Mouse (Mus musculus): ENCODE data around the gene Cyth2. TPM values are rescaled to one million over a fixed set of nuclear protein-coding genes. Genes with fewer than 3 reads are reported as not detected.

The Cyth2 gene
- polyA plus RNA-seq, 1 experiment from 2014 or later: 66.2 TPM

DNA sequence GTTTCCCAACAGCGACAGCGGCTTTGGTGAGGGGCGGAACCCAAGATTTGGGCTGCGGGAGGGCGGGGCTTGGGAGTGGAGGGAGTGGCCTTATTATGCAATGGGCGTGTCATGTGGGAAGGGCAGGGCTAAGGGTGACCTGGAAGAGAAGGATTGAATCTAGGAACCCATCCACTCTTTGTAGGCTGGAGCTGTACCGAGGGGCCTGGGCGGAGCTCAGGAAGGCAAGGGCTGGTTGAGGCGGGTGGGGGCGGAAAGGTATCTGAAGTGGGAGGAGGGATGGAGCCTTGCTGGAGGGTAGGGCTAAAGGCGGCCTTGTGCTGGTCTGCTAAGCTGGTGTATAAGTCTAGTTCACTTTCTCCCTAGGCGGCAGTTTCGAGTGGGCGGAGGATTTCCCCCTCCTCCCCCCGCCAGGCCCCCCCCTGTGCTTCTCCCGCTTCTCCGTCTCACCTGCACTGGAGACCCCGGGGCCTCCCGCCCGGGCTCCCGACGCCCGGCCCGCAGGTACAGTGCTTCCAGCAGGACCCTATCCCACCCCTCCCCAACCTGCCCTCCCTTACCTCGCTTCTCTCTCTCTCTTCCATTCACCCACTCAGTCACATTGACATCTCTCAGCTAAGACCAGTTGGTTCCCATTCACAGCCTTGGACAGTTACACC lies 13.7 kb downstream of the Cyth2 start:
- H3K36me3 ChIP-seq (ENCODE audit: inconsistent target): no peaks in the 10 kb centered on the region
- H3K79me2 ChIP-seq (ENCODE audit: inconsistent target): no peaks in the 10 kb centered on the region
- H3K27ac ChIP-seq: no peak overlapping the region
- WGBS (ENCODE audit: missing documents): under 1% methylated on average over 25 of the region's 25 CpGs
- peak overlapping the region; percentile 23 for H3K4me3 ChIP-seq (ENCODE audit: inconsistent target)

- H3K79me2 ChIP-seq (ENCODE audit: inconsistent target): no peaks in the 10 kb centered on the region
- no peak overlapping the region for H3K4me3 ChIP-seq (ENCODE audit: inconsistent target)
- no peaks in the 10 kb centered on the region for H3K36me3 ChIP-seq (ENCODE audit: inconsistent target)
- 42% methylated on average over 7 of the region's 7 CpGs for WGBS (ENCODE audit: missing documents)
- no peak overlapping the region for H3K27ac ChIP-seq
Measured at GRCm38 (mm10) chr7:45800001-45800400, 14.4 kb downstream of the Cyth2 start.

GRCm38 (mm10) chr7:45798931-45799330 lies 15.4 kb downstream of the Cyth2 start:
- Histone ChIP-seq H3K4me3 (ENCODE audit: inconsistent target) (no peak overlapping the region), H3K79me2 (ENCODE audit: inconsistent target) (no peaks in the 10 kb centered on the region)
- 74% methylated on average over 7 of the region's 7 CpGs for WGBS (ENCODE audit: missing documents)

DNA sequence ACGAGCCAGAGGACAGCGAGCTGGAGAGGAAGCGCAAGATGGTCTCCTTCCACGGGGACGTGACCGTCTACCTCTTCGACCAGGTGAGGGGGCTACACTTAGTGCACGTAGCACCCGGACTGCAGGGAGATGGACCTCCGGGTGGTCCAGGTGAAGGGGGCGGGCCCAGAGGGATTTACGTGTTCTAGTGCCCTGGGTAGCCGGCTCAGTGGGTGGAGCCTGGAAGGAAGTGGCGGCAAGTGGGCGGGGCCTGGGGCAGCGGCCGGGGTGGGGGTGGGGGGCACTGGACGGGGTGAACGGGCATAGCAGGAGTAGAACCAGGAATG lies 15.9 kb downstream of the Cyth2 start:
- no peaks in the 10 kb centered on the region for H3K36me3 ChIP-seq (ENCODE audit: inconsistent target)

More at GRCm38 (mm10) chr7:45798931-45799330, 15.4 kb downstream of the Cyth2 start:
- Histone ChIP-seq H3K27ac (no peak overlapping the region), H3K36me3 (ENCODE audit: inconsistent target) (no peaks in the 10 kb centered on the region)

DNA sequence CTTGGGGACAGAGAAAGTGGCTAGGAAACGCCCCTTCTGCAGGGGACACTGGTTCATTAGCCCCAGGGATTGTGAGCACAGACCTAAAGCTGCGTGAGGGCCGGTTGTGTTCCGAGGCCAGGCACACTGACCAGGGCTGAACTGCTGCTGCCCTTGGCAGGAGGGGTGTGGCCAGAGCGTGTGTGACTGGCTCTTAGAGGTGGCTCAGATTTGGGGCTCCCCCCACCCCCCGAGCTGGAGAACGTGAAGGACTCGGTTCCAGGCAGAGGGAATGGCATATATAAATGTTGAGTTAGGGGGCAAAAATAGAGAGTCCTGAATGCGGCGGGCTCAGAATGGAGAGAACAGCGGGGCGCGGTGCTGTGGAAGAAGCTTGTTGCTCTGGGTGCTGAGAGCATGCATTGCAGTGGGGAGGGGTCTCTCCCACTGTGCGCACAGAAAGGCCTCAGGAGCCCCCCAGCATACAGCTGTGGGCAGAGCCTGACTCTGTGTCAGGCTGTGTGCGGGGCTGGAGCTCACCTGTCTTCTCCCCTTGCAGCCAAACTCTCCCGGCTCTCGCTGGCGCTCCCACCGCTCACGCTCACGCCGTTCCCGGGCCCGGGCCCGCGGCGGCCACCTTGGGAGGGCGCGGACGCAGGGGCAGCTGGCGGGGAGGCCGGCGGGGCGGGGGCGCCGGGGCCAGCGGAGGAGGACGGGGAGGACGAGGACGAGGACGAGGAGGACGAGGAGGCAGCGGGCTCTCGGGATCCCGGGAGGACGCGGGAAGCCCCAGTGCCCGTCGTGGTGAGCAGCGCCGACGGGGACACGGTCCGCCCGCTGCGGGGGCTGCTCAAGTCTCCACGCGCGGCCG lies 16.5 kb downstream of the Cyth2 start:
- Histone ChIP-seq H3K27ac (no peak overlapping the region), H3K4me3 (ENCODE audit: inconsistent target) (no peak overlapping the region), H3K36me3 (ENCODE audit: inconsistent target) (no peaks in the 10 kb centered on the region), H3K79me2 (ENCODE audit: inconsistent target) (no peaks in the 10 kb centered on the region)
- 5% methylated on average over 57 of the region's 60 CpGs for WGBS (ENCODE audit: missing documents)

More for the DNA sequence above, 15.9 kb downstream of the Cyth2 start:
- no peak overlapping the region for H3K27ac ChIP-seq
- no peak overlapping the region for H3K4me3 ChIP-seq (ENCODE audit: inconsistent target)
- no peaks in the 10 kb centered on the region for H3K79me2 ChIP-seq (ENCODE audit: inconsistent target)
- under 1% methylated on average over 19 of the region's 19 CpGs for WGBS (ENCODE audit: missing documents)

- WGBS (ENCODE audit: missing documents): 75% methylated on average over 6 of the region's 6 CpGs
- Histone ChIP-seq H3K36me3 (ENCODE audit: inconsistent target) (no peaks in the 10 kb centered on the region), H3K79me2 (ENCODE audit: inconsistent target) (no peaks in the 10 kb centered on the region), H3K27ac (no peak overlapping the region), H3K4me3 (ENCODE audit: inconsistent target) (no peak overlapping the region)
Measured at GRCm38 (mm10) chr7:45796950-45797349, 17.4 kb downstream of the Cyth2 start.

DNA sequence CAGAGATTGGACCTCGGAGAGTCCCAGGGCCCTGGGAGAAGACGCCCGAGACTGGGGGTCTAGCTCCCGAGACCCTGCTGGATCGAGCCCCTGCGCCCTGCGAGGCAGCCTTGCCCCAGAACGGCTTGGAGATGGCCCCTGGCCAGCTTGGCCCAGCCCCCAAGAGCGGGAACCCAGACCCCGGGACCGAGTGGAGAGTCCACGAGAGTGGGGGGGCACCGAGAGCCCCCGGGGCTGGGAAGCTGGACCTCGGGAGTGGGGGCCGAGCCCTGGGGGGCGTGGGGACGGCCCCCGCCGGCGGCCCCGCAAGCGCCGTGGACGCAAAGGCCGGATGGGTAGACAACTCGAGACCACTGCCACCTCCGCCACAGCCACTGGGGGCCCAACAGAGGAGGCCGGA lies 19.4 kb downstream of the Cyth2 start:
- no peaks in the 10 kb centered on the region for H3K79me2 ChIP-seq (ENCODE audit: inconsistent target)
- no peak overlapping the region for H3K27ac ChIP-seq
- whole genome bisulfite sequencing (ENCODE audit: missing documents): 98% methylated on average over 21 of the region's 29 CpGs
- H3K4me3 ChIP-seq (ENCODE audit: inconsistent target): no peak overlapping the region
- no peaks in the 10 kb centered on the region for H3K36me3 ChIP-seq (ENCODE audit: inconsistent target)

DNA sequence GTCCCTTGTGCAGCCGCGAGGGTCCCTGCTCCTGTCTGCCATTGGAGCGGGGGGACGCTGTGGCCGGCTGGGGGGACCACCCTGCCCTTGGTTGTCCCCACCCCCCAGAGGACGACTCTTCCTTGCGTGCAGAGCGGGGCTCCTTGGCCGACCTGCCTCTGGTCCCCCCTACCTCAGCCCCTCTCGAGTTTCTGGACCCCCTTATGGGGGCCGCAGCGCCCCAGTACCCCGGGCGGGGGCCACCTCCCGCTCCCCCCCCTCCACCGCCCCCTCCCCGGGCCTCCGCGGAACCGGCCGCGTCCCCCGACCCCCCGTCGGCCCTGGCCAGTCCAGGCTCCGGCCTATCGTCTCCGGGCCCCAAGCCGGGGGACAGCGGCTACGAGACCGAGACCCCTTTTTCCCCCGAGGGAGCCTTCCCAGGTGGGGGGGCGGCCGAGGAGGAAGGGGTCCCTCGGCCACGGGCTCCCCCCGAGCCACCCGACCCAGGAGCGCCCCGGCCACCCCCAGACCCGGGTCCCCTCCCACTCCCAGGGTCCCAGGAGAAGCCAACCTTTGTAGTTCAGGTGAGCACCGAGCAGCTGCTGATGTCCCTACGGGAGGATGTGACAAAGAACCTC lies 20.3 kb downstream of the Cyth2 start:
- 93% methylated on average over 30 of the region's 44 CpGs for WGBS (ENCODE audit: missing documents)
- H3K36me3 ChIP-seq (ENCODE audit: inconsistent target): no peaks in the 10 kb centered on the region
- H3K27ac ChIP-seq: no peak overlapping the region

DNA sequence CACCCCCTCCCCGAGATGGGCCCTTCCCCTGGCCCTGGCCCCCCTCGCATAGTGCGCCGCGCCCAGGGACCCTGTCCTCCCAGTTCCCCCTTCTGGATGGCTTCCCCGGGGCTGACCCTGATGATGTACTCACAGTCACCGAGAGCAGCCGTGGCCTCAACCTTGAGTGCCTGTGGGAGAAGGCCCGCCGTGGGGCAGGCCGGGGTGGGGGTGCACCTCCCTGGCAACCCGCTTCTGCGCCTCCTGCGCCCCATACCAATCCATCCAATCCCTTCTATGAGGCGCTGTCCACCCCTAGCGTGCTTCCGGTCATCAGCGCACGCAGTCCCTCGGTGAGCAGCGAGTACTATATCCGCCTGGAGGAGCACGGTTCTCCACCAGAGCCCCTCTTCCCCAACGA lies 21.1 kb downstream of the Cyth2 start:
- no peaks in the 10 kb centered on the region for H3K36me3 ChIP-seq (ENCODE audit: inconsistent target)
- no peaks in the 10 kb centered on the region for H3K79me2 ChIP-seq (ENCODE audit: inconsistent target)
- WGBS (ENCODE audit: missing documents): 71% methylated on average over 19 of the region's 24 CpGs
- H3K27ac ChIP-seq: no peak overlapping the region
- H3K4me3 ChIP-seq (ENCODE audit: inconsistent target): no peak overlapping the region

More for the DNA sequence above, 20.3 kb downstream of the Cyth2 start:
- Histone ChIP-seq H3K4me3 (ENCODE audit: inconsistent target) (no peak overlapping the region), H3K79me2 (ENCODE audit: inconsistent target) (no peaks in the 10 kb centered on the region)

DNA sequence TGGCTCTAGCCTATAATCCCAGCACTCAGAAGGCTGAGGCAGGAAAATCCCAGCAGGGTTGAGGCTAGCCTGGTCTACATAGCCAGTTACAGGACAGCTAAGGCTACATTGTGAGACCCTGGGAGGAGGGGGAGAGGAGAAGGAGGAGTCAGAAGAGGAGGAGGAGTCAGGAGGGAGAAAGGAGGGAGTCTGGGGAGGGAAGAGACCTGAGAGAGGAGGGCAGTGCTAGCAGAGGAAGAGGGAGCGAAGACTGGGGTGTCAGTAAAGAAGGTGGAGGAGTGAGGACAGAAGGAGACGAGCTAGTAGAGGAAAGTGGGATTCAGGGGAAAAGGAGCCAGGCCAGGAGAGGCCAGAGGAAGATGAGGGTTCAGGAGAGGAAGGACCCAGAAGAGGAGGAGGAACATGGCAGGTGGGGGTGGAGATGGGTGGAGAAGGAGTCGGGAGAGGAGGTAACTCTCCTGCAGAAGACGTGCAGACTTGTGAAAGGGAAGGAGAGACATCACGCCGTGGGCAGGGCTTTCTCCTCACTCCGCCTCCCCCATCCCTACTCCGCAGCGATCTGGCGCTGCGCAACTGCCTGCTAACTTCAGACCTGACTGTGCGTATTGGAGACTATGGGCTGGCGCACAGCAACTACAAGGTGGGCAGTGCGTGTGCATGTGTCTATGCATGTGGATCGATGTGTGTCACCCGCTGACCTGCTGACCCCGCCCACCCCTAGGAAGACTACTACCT lies 22.5 kb downstream of the Cyth2 start:
- no peaks in the 10 kb centered on the region for H3K36me3 ChIP-seq (ENCODE audit: inconsistent target)
- H3K27ac ChIP-seq: no peak overlapping the region
- WGBS (ENCODE audit: missing documents): 76% methylated on average over 17 of the region's 17 CpGs
- no peak overlapping the region for H3K4me3 ChIP-seq (ENCODE audit: inconsistent target)
- H3K79me2 ChIP-seq (ENCODE audit: inconsistent target): no peaks in the 10 kb centered on the region

DNA sequence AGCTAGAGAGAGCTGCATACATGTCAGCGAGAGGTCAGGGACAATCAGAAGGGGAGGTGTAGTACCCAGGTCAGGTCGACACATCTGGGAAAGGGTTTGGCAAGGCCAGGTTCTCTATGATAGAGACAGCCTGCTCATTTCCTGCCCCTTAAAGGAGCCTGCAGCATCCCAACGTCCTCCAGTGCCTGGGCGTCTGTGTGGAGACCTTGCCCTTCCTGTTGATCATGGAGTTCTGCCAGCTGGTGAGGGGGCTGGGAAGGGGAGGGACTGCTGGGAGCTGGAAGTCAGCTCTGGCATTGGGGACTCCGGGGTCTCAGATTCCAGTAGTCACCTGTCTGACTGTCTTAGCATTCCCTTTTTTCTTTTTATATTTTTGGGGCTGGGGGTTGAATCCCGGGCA lies 23.7 kb downstream of the Cyth2 start:
- 51% methylated on average over 6 of the region's 6 CpGs for WGBS (ENCODE audit: missing documents)
- Histone ChIP-seq H3K4me3 (ENCODE audit: inconsistent target) (no peak overlapping the region), H3K36me3 (ENCODE audit: inconsistent target) (no peaks in the 10 kb centered on the region), H3K79me2 (ENCODE audit: inconsistent target) (no peaks in the 10 kb centered on the region), H3K27ac (no peak overlapping the region)

GRCm38 (mm10) chr7:45787642-45788041 lies 26.7 kb downstream of the Cyth2 start:
- no peak overlapping the region for H3K27ac ChIP-seq
- 92% methylated on average over 16 of the region's 22 CpGs for WGBS (ENCODE audit: missing documents)
- H3K36me3 ChIP-seq (ENCODE audit: inconsistent target): no peaks in the 10 kb centered on the region
- no peak overlapping the region for H3K4me3 ChIP-seq (ENCODE audit: inconsistent target)
- no peaks in the 10 kb centered on the region for H3K79me2 ChIP-seq (ENCODE audit: inconsistent target)

DNA sequence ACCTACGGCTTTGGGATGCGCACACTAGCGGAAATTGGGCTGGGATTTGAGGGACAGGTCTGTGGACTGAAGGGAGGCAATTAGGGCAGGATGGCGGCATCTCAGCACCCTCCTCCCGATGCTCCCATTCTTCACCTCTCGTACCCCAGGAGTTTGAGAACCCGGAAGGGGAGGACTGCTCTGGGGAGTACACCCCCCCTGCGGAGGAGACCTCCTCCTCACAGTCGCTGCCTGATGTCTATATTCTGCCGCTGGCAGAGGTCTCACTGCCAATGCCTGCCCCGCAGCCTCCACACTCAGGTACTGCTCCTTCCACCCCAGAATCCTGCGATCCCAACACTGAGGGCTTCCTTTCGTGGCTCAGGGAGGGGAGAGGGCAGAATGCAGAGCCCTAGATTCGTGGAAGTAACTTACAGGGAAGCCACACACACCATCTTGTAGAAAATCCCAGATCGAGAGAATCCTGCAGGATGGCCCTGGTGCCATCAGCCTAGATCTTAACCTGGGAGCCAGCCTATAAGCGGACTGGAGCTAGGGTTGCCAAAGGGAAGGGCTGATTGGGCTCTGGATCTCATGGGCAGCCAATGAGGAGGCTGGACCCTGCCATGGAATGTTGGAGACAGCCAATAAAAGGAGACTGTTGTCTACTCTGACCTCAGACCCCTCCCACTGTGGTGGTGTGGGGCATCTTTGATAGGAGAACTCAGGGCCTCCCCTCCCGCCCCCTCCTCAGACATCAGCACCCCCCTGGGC lies 27.5 kb downstream of the Cyth2 start:
- Histone ChIP-seq H3K79me2 (ENCODE audit: inconsistent target) (no peaks in the 10 kb centered on the region), H3K36me3 (ENCODE audit: inconsistent target) (no peaks in the 10 kb centered on the region), H3K27ac (no peak overlapping the region), H3K4me3 (ENCODE audit: inconsistent target) (no peak overlapping the region)
- 30% methylated on average over 17 of the region's 17 CpGs for WGBS (ENCODE audit: missing documents)

DNA sequence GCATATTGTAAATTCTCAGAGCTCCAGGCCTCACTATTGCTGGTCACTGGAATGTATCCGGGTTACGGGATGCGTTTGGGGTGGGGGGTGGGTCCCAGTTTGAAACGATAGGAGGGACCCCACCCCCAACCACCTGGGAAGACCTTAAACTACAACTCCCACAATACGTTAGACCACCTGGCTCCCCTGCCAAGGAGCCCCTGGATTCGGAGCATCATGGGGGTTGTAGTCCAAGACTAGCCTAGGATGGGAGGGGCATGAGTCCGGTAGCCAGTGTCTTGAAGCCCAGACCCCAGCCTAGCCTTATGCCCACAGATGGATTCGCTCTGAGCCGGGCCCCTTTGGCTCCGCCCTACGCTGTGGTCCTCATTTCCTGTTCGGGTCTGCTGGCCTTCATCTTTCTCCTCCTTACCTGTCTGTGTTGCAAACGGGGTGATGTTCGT lies 28.2 kb downstream of the Cyth2 start:
- Histone ChIP-seq H3K4me3 (ENCODE audit: inconsistent target) (no peak overlapping the region), H3K79me2 (ENCODE audit: inconsistent target) (no peaks in the 10 kb centered on the region), H3K36me3 (ENCODE audit: inconsistent target) (no peaks in the 10 kb centered on the region), H3K27ac (no peak overlapping the region)
- WGBS (ENCODE audit: missing documents): 8% methylated on average over 12 of the region's 14 CpGs
